Mouse (Mus musculus) lung, postnatal 0 days (tissue): ENCODE data around the gene Ankdd1b. TPM values are rescaled to one million over a fixed set of nuclear protein-coding genes. Genes with fewer than 3 reads are reported as not detected.

Source experiments
- ATAC-seq: fragments of 200-750 bp; cut with Nextera tagmentation; 2 replicates; pipeline ENCODE4 v1.8.0; 2017; ENCODE audit warnings: moderate library complexity
- DNase-seq: peaks from one replicate; pipeline ENCODE4 v3.0.0-alpha.2; 2016; ENCODE audit warnings: low spot score
- H3K27ac ChIP-seq: fragments of 300-500 bp; sonication (generic); 2 replicates; pipeline ENCODE4 v1.5.1; 2014; ENCODE audit warnings: antibody characterized with exemption, mild to moderate bottlenecking, low read length, mixed read lengths
- H3K27me3 ChIP-seq: fragments of 300-500 bp; sonication (generic); replicated peaks from 2 replicates; pipeline ENCODE4 v1.6.1; 2014; ENCODE audit warnings: low read length, mixed read lengths; ENCODE audit not compliant: insufficient read depth
- H3K36me3 ChIP-seq: fragments of 300-500 bp; sonication (generic); 2 replicates; pipeline ENCODE4 v1.6.1; 2014; ENCODE audit warnings: low read length, mixed read lengths; ENCODE audit not compliant: insufficient read depth
- H3K4me1 ChIP-seq: fragments of 300-500 bp; sonication (generic); 2 replicates; pipeline ENCODE4 v1.6.1; 2014; ENCODE audit warnings: antibody characterized with exemption, low read depth, low read length, mixed read lengths; ENCODE audit not compliant: insufficient read depth
- H3K4me2 ChIP-seq: fragments of 300-500 bp; sonication (generic); replicated peaks from 2 replicates; pipeline ENCODE4 v1.6.1; 2014; ENCODE audit warnings: low read depth, mild to moderate bottlenecking, low read length, moderate library complexity, mixed read lengths
- H3K4me3 ChIP-seq: fragments of 300-500 bp; sonication (generic); 2 replicates; pipeline ENCODE4 v1.5.1; 2014; ENCODE audit warnings: low read depth, low read length
- H3K9ac ChIP-seq: fragments of 300-500 bp; sonication (generic); replicated peaks from 2 replicates; pipeline ENCODE4 v1.6.1; 2014; ENCODE audit warnings: low read depth, mild to moderate bottlenecking
- H3K9me3 ChIP-seq: fragments of 300-500 bp; sonication (generic); 2 replicates; pipeline ENCODE4 v1.6.1; 2016; ENCODE audit warnings: low read length, mixed read lengths
- CTCF ChIP-seq: IDR thresholded peaks from 2 replicates; pipeline ENCODE4 v1.5.1; 2016; ENCODE audit warnings: antibody characterized with exemption, mild to moderate bottlenecking
- EP300 ChIP-seq: IDR thresholded peaks from 2 replicates; pipeline ENCODE4 v1.6.1; 2016; ENCODE audit warnings: antibody characterized with exemption, mild to moderate bottlenecking, control low read depth
- WGBS: fragments of 180-500 bp; shearing (Covaris S2); extraction: QIAGEN DNeasy Blood & Tissue Kit; methylation state at CpG from one replicate; pipeline ENCODE4 v1.1.7; 2014; 5-methylcytosine and 5-hydroxymethylcytosine counted together
- polyA plus RNA-seq: library from polyadenylated mRNA; unstranded; fragments of >200 nt; fragmentation: Nextera tagmentation; extraction: Ambion mirVana; gene quantifications from 2 replicates; pipeline ENCODE4 v1.2.1, GENCODE M21; 2015

Gene Ankdd1b
- polyA plus RNA-seq, result 0.19 and 0.24 TPM in 2 replicates

GRCm38 (mm10) chr13:96470957-96471356, at the start of gene Ankdd1b:
Gene Ankdd1b, minus strand, starts transcription at chr13:96471198.
- no peaks in the 10 kb centered on the region for H3K36me3 ChIP-seq
- no peaks in the 10 kb centered on the region for H3K9me3 ChIP-seq
- no peak within 1 kb of the TSS for H3K4me3 ChIP-seq
- no peak for DNase-seq
- peak within 1 kb of the TSS; percentile 55 for H3K27ac ChIP-seq
- H3K27me3 ChIP-seq, result no peaks in the 10 kb centered on the region
- no peak within 1 kb of the TSS for H3K4me2 ChIP-seq
- peak; percentile 12 for ATAC-seq
- 79% methylated on average over 14 of the region's 14 CpGs for WGBS
- no peak within 1 kb of the TSS for H3K9ac ChIP-seq
- H3K4me1 ChIP-seq, result no peaks in the 10 kb centered on the region
- TF ChIP-seq CTCF, result no peak
- TF ChIP-seq EP300, result no peak

GRCm38 (mm10) chr13:96517335-96517734, 46.3 kb upstream of the Ankdd1b start:
- H3K4me2 ChIP-seq, result no peak overlapping the region
- H3K27ac ChIP-seq, result no peak overlapping the region
- H3K27me3 ChIP-seq, result no peaks in the 10 kb centered on the region
- H3K9me3 ChIP-seq, result no peaks in the 10 kb centered on the region
- no peak overlapping the region for H3K9ac ChIP-seq
- no peak for DNase-seq
- H3K4me1 ChIP-seq, result peaks cover 5% of the 10 kb centered on the region; the same call in 1 of the 2 replicates
- TF ChIP-seq EP300 (no peak), CTCF (no peak)
- no peaks in the 10 kb centered on the region for H3K36me3 ChIP-seq
- H3K4me3 ChIP-seq, result no peak overlapping the region
- no peak for ATAC-seq
- 76% methylated on average over 2 of the region's 2 CpGs for whole genome bisulfite sequencing

- H3K27me3 ChIP-seq, result no peaks in the 10 kb centered on the region
- 96% methylated on average over 9 of the region's 9 CpGs for WGBS
- no peak overlapping the region for H3K4me3 ChIP-seq
- H3K9me3 ChIP-seq, result no peaks in the 10 kb centered on the region
- H3K4me1 ChIP-seq, result peaks cover 11% of the 10 kb centered on the region; the same call in 1 of the 2 replicates
- DNase-seq (no peak), ATAC-seq (no peak)
- no peak overlapping the region for H3K27ac ChIP-seq
- no peak overlapping the region for H3K4me2 ChIP-seq
- no peaks in the 10 kb centered on the region for H3K36me3 ChIP-seq
- no peak overlapping the region for H3K9ac ChIP-seq
- TF ChIP-seq EP300 (no peak), CTCF (no peak)
These were observed 45.3 kb upstream of the Ankdd1b start for GRCm38 (mm10) chr13:96516249-96516648.

GRCm38 (mm10) chr13:96514154-96514942, 43.4 kb upstream of the Ankdd1b start:
- no peak overlapping the region for H3K4me3 ChIP-seq
- ATAC-seq (0 out of 2 replicates have a peak, but pooled peaks have one; percentile 10), DNase-seq (peak; percentile 18)
- 60% methylated on average over 5 of the region's 5 CpGs for WGBS
- peaks cover 11% of the 10 kb centered on the region; the same call in 1 of the 2 replicates for H3K4me1 ChIP-seq
- no peak overlapping the region for H3K4me2 ChIP-seq
- no peaks in the 10 kb centered on the region for H3K9me3 ChIP-seq
- no peaks in the 10 kb centered on the region for H3K36me3 ChIP-seq
- TF ChIP-seq EP300 (no peak), CTCF (no peak)
- no peak overlapping the region for H3K9ac ChIP-seq
- no peaks in the 10 kb centered on the region for H3K27me3 ChIP-seq
- no peak overlapping the region for H3K27ac ChIP-seq

GRCm38 (mm10) chr13:96511893-96512292, 40.9 kb upstream of the Ankdd1b start:
- peaks cover 11% of the 10 kb centered on the region; the same call in 1 of the 2 replicates for H3K4me1 ChIP-seq
- peak; percentile 37 for DNase-seq
- H3K27me3 ChIP-seq, result no peaks in the 10 kb centered on the region
- H3K4me2 ChIP-seq, result no peak overlapping the region
- H3K36me3 ChIP-seq, result no peaks in the 10 kb centered on the region
- no peak overlapping the region for H3K27ac ChIP-seq
- no peak overlapping the region for H3K9ac ChIP-seq
- TF ChIP-seq EP300, result peak; percentile 44; the same call in 1 of the 2 replicates
- TF ChIP-seq CTCF, result no peak
- no peaks in the 10 kb centered on the region for H3K9me3 ChIP-seq
- ATAC-seq, result peak; percentile 11; the same call in 1 of the 2 replicates
- WGBS, result 33% methylated on average over 5 of the region's 5 CpGs
- H3K4me3 ChIP-seq, result no peak overlapping the region

GRCm38 (mm10) chr13:96511262-96511661, 40.3 kb upstream of the Ankdd1b start:
- TF ChIP-seq EP300 (no peak), CTCF (no peak)
- DNase-seq, result peak; percentile 46
- H3K27ac ChIP-seq, result peak overlapping the region; percentile 34; the same call in 1 of the 2 replicates

More at GRCm38 (mm10) chr13:96511262-96511661, 40.3 kb upstream of the Ankdd1b start:
- Histone ChIP-seq H3K36me3 (no peaks in the 10 kb centered on the region), H3K4me1 (peaks cover 11% of the 10 kb centered on the region; the same call in 1 of the 2 replicates), H3K4me2 (no peak overlapping the region), H3K9ac (no peak overlapping the region), H3K4me3 (no peak overlapping the region), H3K27me3 (no peaks in the 10 kb centered on the region), H3K9me3 (no peaks in the 10 kb centered on the region)
- WGBS, result 52% methylated on average over 1 of the region's 1 CpGs
- ATAC-seq, result 0 out of 2 replicates have a peak, but pooled peaks have one; percentile 7
